Mouse (Mus musculus) CD4-positive, CD25-positive, alpha-beta regulatory T cell, adult 4 months (primary cell): ENCODE data around the gene Olfr437. TPM values are rescaled to one million over a fixed set of nuclear protein-coding genes. Genes with fewer than 3 reads are reported as not detected.
"Not testable (repeated sequence)": the region's sequence is repeated elsewhere in the genome, so short reads cannot be mapped to it uniquely, and the experiment has no call there.

Source experiments
- ATAC-seq: one replicate; pipeline ENCODE4 v1.8.0; 2017
- polyA plus RNA-seq, 2 experiments: library from polyadenylated mRNA; unstranded; fragments of 100-300 nt; shearing (Covaris generic); gene quantifications; one replicate each; pipeline ENCODE4 v1.2.1; 2017

Olfr437 gene
- polyA plus RNA-seq: not detected

DNA sequence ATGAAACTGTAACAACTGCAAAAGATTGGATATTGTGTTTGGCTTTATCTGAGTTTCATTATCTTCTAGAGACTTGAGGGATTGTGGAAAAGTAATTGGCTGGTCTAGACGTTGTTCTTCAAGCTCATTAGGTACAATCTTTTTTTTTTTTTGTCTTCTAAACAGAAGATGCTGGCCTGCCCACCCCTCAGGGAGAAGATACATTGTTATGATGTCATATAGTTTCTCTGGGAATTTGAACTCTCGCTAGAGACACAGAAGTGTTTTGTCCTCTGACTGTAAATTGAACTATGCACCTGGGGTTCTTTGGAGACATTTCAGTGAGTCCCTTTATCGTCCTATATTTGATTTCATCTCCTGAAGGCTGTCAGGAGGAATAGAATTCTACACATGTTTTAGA lies at the start of gene Olfr437:
Gene Olfr437, plus strand, starts transcription at position 301 of the 400 bp plus-strand sequence.
- no peak for ATAC-seq

DNA sequence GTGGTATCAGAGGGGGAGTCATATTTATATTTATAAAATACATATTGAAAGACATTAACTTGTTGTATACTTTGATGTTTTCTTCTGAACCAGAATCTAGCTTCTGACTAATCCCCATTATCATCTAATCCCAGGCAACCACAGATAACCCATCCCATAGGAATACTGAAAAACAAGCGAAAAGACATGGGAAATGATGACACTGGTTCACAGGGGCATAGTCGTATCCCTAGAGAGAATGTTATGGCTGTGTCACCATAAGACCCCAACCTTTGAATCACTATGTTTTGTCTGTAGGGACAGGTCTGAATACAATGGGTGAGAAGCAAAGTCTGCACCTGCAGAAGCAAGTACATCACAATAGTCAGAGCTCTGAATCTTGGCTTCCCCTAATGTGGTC lies 16.8 kb upstream of the Olfr437 start, which contains the start of gene Olfr237-ps1:
Gene Olfr237-ps1, plus strand, starts transcription at position 301 of the 400 bp plus-strand sequence.
- ATAC-seq: not testable (repeated sequence)

DNA sequence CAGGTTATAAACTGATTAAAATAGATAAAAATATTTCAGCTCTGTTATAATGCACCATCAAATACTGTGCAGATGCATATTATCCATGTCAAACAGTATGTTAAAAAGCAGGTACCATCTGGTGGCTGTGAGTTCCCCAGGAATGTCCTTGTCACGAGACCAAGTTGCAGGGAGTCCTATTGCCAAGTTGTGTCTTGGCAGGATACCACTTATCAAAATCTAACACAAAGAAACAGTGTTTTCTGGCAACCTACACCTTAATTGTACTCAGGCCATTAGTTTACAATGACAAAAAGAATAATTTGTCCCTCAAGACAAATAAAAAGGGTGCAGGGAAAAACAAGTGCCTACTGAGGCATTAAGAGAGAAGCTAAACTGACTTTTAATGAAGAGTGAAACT lies 3.6 kb upstream of the Olfr437 start:
- ATAC-seq: no peak

GRCm38 (mm10) chr6:43167246-43167645 lies 4.2 kb downstream of the Olfr437 start:
- no peak for ATAC-seq

DNA sequence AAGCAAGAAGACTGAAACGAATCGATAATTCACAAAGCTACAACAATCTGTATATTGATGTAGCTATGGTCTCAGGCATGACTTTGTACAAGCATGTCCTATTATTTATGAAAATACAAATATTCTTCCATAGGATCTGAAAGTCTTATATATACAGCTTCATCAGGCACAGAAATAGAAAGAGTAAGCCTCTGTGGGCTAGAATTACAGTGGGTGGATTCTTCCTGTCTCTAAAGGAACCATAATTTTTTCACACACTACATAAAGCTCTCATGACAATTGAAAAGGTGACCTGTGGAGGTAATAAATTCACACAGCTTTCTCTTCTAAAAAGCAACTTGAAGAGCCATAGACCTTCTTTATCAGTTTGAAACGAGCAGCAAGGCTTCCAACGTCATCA lies 8.8 kb downstream of the Olfr437 start, which contains the start of gene Olfr13:
Gene Olfr13, plus strand, starts transcription at position 301 of the 400 bp plus-strand sequence.
- no peak for ATAC-seq

DNA sequence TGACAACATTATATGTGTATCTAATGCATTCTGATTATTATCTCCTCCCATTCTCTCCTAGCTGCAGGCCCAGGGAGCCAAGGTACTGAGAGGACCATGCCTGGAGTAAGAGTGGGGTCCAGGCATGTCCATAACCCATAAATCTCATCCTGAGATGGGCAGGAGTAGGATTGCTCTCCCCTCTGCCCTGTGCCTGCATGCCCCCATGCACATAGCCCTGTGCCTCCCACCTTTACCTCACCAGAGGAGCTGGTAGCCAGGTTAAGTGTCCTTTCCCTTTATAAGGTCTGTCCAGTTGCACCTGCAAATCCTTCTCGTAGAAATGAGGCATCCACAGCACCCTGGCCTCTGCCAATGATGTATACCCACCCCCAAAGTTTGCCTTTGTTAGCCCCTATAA lies 15.0 kb downstream of the Olfr437 start:
- ATAC-seq: no peak

DNA sequence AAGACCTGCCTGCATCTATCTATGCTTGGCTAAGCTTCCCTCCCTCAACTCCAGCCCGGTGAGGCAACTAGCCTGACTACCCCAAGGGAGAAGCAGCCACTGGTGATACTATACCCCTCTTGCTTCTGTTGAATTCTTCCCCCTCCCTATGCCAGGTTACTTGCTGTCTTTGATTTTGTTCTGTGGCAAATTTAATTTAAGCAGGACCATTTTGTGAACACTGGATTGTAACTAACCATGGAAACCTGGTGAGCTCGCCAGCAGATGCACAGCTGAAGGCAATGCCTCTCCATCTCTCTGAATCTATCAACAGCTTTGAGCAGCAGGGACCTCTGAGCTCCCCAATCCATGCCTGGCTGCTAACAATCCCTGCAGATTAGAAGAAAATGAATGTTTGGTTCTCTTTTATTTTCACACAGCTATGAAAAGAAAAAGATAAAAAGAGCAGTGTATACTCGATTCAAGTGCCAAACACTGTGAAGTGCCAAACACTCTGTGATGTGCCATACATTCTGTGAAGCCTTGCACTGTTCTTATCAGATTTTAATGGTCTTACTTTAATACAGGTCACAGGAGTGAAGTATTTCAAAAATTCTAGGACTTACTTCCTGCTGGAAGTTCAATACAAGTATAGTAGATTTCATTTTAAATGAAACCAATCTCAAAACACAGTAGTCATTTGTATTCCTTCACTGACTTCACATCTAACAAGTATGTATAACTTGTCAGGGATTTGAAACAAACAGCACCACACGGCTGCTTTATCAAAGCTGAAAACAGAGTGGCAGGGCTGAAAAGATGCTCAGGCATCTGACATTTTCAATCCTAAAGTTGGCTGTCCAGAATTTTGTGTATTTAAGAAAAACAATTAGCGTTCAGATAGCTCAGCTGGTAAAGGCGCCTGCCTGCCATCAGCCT lies 15.8 kb downstream of the Olfr437 start:
- ATAC-seq: no peak

DNA sequence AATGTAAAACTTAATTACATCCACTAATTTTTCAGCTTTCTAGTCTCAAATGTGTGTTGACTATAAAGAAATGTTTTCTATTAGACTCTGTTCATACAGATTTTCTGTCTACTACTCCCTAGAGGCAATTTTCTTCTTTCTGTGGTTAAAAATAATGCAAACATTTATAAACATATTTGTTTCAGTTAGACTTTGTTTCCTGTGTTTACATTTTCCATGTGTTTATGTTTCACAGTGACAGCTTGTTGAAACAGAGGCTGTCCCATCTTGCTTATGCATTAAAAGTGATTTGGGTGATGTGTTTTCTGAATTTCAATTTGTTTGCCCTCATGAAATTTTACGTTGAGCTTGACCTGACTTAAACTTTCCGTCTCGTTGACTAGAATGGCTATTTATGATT lies 27.9 kb downstream of the Olfr437 start:
- ATAC-seq: no peak

DNA sequence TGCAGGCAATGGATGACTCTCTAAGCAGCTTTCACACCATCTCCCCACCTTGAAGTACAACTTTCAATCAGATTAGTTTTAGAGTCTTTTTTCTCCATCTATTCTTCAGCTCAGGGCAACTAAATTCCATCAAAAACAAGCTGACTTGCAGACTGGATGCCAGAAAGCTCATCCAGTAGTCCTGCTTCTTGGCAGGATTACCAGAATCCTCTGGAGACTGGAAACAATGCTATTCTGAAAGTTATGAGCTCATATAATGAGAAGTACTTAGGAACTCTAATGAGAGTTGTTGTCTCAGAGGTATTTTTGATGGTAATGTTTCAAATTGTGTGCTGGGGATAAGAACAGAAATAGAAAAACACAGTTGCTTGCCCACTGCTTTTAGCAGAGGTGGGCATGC lies 33.7 kb downstream of the Olfr437 start, which contains the start of gene Olfr435:
Gene Olfr435, plus strand, starts transcription at position 366 of the 400 bp plus-strand sequence.
- ATAC-seq: no peak

GRCm38 (mm10) chr6:43198094-43198493 lies 35.0 kb downstream of the Olfr437 start:
- ATAC-seq: peak; percentile 96

DNA sequence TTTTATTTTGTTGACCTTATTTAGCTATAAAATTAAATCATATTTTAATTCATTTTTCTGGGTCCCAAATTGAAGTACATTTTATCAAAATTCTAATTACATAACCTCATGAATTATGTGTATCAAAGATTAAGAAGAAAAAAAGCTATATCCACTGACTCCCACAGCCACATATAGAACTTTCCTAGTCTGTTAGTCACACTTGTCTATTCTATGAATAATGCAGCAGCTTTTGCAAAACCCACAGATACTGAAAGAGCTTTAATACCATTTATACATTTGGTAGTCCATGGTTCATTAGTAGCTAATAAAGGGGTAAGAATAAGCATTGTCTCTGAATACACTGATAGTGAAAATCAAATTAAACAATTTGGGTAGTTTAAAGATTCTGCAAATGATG lies 39.7 kb downstream of the Olfr437 start:
- ATAC-seq: no peak

GRCm38 (mm10) chr6:43205355-43205754 lies 42.3 kb downstream of the Olfr437 start:
- ATAC-seq: no peak

- ATAC-seq: not testable (repeated sequence)
Measured at GRCm38 (mm10) chr6:43212873-43213272, 49.8 kb downstream of the Olfr437 start, which contains the start of gene Olfr434. TSS of gene Olfr434 (plus strand) at chr6:43213021.

Other genes starting within 250 kb of the Olfr437 start
- gene Olfr446, start 241.9 kb upstream of the Olfr437 start, polyA plus RNA-seq: not detected
- gene Olfr444, start 214.2 kb upstream of the Olfr437 start, polyA plus RNA-seq: not detected
- gene Olfr441, start 56.9 kb upstream of the Olfr437 start, polyA plus RNA-seq: not detected
- gene Olfr237-ps1, start 16.7 kb upstream of the Olfr437 start, polyA plus RNA-seq: not detected
- gene Olfr13, start 8.9 kb downstream of the Olfr437 start, polyA plus RNA-seq: not detected
- not detected for gene Olfr435, start 33.9 kb downstream of the Olfr437 start, polyA plus RNA-seq
- gene Olfr434, start 49.7 kb downstream of the Olfr437 start, polyA plus RNA-seq: not detected
- gene Olfr47, start 68.2 kb downstream of the Olfr437 start, polyA plus RNA-seq: not detected
- gene Arhgef5, start 102.3 kb downstream of the Olfr437 start, polyA plus RNA-seq: 1 to 10 TPM; 4.7 to 6.5 TPM
- not detected for gene Nobox, start 146.3 kb downstream of the Olfr437 start, polyA plus RNA-seq